Mouse (Mus musculus) erythroblast, embryonic 14.5 days (primary cell): ENCODE data around the gene Ass1.

Source experiments
- GATA1 ChIP-seq: IDR thresholded peaks from 2 replicates; pipeline ENCODE4 v1.6.1; 2012; ENCODE audit warnings: low read length, inconsistent platforms, mixed read lengths
- TAL1 ChIP-seq: IDR thresholded peaks from 3 replicates; pipeline ENCODE4 v1.6.1; 2012; ENCODE audit warnings: low read length, inconsistent platforms, mixed read lengths

DNA sequence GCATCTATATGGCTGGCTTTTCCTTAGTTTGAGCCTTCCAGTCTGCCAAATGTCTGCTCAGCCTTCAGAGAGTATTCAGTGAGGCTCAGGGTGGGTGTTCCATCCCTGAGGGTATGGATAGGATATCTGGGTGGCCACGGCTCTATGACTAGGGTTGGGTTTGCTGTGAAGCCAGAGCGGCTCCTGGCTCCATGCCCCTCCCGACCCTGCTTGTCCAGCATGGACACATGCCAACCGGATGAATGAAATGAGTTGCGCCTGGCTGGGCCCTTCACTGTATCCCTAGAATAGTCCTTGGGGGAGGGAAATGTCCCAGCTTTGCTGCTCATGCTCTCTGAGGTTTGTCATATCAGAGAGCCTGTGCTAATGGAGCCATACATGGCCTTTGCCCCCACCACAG, 38.5 kb upstream of the Ass1 start:
- TF ChIP-seq GATA1 (no peak), TAL1 (no peak)
